Mouse (Mus musculus): Measurements from ENCODE around the gene Lad1. TPM values are rescaled to one million over a fixed set of nuclear protein-coding genes. Genes with fewer than 3 reads are reported as not detected.
A peak's percentile ranks its signal among the peaks of the same experiment; 100 is the strongest.

Lad1 gene
- polyA plus RNA-seq, 1 experiment = 0.48 TPM

DNA sequence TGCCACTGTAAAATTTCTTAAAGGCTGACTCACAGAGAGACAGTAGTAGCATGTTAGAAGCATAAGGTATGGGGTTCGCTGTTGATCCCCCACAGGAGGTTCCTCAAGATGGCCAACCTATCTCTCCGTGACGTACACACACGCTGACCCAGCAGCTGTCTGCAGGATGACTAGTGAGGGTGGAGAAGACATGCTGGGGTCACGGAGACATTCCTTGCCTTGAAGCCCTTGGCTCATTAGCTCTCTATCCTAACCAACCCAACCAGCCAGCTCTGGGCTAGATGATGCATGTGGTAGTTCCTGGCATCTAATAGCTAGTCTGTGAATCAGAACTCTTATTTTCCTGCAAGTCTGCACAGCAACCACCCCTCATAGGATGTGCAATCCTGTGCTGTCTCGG lies 50.2 kb downstream of the Lad1 start:
- Histone ChIP-seq H3K79me3 (ENCODE audit: low read depth) (no peaks in the 10 kb centered on the region), H3K27me3 (ENCODE audit: control insufficient read depth, insufficient read depth, insufficient read length) (no peaks in the 10 kb centered on the region), H3K36me3 (ENCODE audit: control insufficient read depth, insufficient read depth) (no peaks in the 10 kb centered on the region), H3ac (ENCODE audit: control insufficient read depth, insufficient read length, low read depth) (no peak overlapping the region), H3K79me2 (ENCODE audit: control insufficient read depth, insufficient read depth) (no peaks in the 10 kb centered on the region), H3K4me3 (ENCODE audit: insufficient read depth, poor library complexity, severe bottlenecking) (no peak overlapping the region)
- TF ChIP-seq FOSL1 (IDR thresholded peaks at IDR 0.05; ENCODE audit: insufficient read depth, low read length, poor library complexity, severe bottlenecking) (no peak), USF1 (IDR thresholded peaks at IDR 0.05; ENCODE audit: low read depth) (no peak), CTCF (IDR thresholded peaks at IDR 0.05; ENCODE audit: control insufficient read depth, insufficient read depth, insufficient read length) (no peak), CEBPB (IDR thresholded peaks at IDR 0.05; ENCODE audit: low read depth) (no peak), MYOD1 (IDR thresholded peaks at IDR 0.05; ENCODE audit: control insufficient read depth, insufficient read length, low read depth) (no peak), MAX (IDR thresholded peaks at IDR 0.05) (no peak), MYOG (IDR thresholded peaks at IDR 0.05; ENCODE audit: control insufficient read depth, extremely low read depth, insufficient read length) (no peak)

DNA sequence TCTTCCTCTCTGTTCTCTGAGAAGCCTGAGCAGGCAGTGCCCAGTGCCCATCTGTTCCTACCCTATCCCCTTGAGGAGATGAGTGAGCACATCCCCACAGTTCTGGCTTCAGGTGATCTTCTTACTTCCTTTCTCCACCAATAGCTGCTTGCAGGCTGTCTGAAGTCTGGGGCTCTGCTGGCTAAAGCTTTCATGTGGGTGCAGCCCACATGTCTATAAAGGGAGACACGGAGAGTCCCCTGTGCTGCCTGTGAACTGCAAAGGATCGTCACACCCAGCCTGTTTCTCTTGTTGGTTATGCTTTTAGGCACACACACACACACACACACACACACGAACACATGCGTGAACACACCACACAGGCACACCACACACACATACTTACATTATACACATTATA lies 54.6 kb downstream of the Lad1 start:
- Histone ChIP-seq H3K79me2 (ENCODE audit: control insufficient read depth, insufficient read depth) (no peaks in the 10 kb centered on the region), H3K4me3 (ENCODE audit: insufficient read depth, poor library complexity, severe bottlenecking) (no peak overlapping the region), H3K79me3 (ENCODE audit: low read depth) (no peaks in the 10 kb centered on the region), H3ac (ENCODE audit: control insufficient read depth, insufficient read length, low read depth) (no peak overlapping the region), H3K27me3 (ENCODE audit: control insufficient read depth, insufficient read depth, insufficient read length) (no peaks in the 10 kb centered on the region), H3K36me3 (ENCODE audit: control insufficient read depth, insufficient read depth) (peaks cover 16% of the 10 kb centered on the region)
- no peak for TF ChIP-seq MYOG (IDR thresholded peaks at IDR 0.05; ENCODE audit: control insufficient read depth, extremely low read depth, insufficient read length)
- no peak for TF ChIP-seq MAX (IDR thresholded peaks at IDR 0.05)
- no peak for TF ChIP-seq USF1 (IDR thresholded peaks at IDR 0.05; ENCODE audit: low read depth)
- no peak for TF ChIP-seq MYOD1 (IDR thresholded peaks at IDR 0.05; ENCODE audit: control insufficient read depth, insufficient read length, low read depth)
- no peak for TF ChIP-seq CTCF (IDR thresholded peaks at IDR 0.05; ENCODE audit: control insufficient read depth, insufficient read depth, insufficient read length)
- no peak for TF ChIP-seq FOSL1 (IDR thresholded peaks at IDR 0.05; ENCODE audit: insufficient read depth, low read length, poor library complexity, severe bottlenecking)
- no peak for TF ChIP-seq CEBPB (IDR thresholded peaks at IDR 0.05; ENCODE audit: low read depth)

DNA sequence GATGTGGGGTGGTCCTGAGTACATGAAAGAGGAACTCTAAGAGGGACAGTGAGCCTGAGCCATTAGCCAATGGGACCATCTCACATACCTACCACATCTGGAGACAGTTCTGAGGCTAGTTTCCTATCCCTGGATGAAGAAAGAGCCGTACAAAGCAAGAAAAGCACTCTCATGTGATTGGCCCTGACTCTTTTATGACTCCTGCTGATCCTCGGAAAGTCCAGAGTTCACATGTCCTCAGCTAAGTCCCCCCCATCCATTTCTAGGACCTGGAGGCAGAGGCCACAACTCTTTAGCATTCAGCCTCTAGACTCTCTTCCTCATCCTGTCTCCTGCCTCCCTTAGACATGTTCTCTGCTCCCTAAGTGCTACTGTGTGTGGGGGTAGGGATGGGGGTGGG lies 58.9 kb downstream of the Lad1 start:
- TF ChIP-seq MAX (IDR thresholded peaks at IDR 0.05) (no peak), FOSL1 (IDR thresholded peaks at IDR 0.05; ENCODE audit: insufficient read depth, low read length, poor library complexity, severe bottlenecking) (no peak), USF1 (IDR thresholded peaks at IDR 0.05; ENCODE audit: low read depth) (no peak), CTCF (IDR thresholded peaks at IDR 0.05; ENCODE audit: control insufficient read depth, insufficient read depth, insufficient read length) (no peak), CEBPB (IDR thresholded peaks at IDR 0.05; ENCODE audit: low read depth) (no peak), MYOD1 (IDR thresholded peaks at IDR 0.05; ENCODE audit: control insufficient read depth, insufficient read length, low read depth) (no peak)
- no peaks in the 10 kb centered on the region for H3K27me3 ChIP-seq (ENCODE audit: control insufficient read depth, insufficient read depth, insufficient read length)
- no peaks in the 10 kb centered on the region for H3K79me3 ChIP-seq (ENCODE audit: low read depth)
- no peak overlapping the region for H3K4me3 ChIP-seq (ENCODE audit: insufficient read depth, poor library complexity, severe bottlenecking)
- H3K79me2 ChIP-seq (ENCODE audit: control insufficient read depth, insufficient read depth) = no peaks in the 10 kb centered on the region
- H3ac ChIP-seq (ENCODE audit: control insufficient read depth, insufficient read length, low read depth) = no peak overlapping the region
- H3K36me3 ChIP-seq (ENCODE audit: control insufficient read depth, insufficient read depth) = peaks cover 16% of the 10 kb centered on the region

DNA sequence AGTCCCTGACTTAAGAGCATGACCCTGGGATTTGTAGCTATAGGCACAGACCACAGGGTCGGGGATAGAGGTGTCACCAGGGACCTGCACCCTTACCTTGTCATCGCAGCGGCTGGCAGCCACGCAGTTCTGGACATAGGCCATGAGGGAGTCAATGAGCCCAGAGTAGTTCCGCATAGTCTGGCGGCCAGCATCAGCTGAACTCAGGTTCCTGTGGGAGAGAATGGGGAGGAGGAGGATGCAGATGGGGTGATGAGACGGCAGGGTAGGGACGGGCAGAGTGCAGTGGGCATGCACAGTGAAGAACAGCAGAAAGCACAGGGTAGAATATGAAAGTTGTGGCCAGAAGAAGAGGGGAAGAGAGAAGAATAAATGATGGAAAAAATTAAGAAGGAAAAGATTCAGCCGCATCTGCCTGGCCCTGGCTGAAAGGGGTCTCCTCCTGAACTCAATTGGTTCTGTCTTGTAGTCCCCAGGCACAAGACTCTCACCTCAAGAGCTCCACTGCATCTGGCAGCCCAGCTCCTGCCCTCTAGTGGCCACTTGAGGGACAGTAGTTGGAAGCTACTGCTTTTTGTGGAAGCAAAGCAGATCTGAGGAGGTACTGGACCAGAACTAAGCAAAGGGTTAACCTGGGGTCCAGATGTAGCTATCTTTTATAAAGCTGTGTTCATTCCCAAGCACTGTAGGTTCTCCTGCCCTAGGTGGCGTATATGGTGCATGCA lies 64.1 kb downstream of the Lad1 start:
- TF ChIP-seq CTCF (IDR thresholded peaks at IDR 0.05; ENCODE audit: control insufficient read depth, insufficient read depth, insufficient read length) = peak; percentile 39
- TF ChIP-seq MAX (IDR thresholded peaks at IDR 0.05) = no peak
- Histone ChIP-seq H3K36me3 (ENCODE audit: control insufficient read depth, insufficient read depth) (peaks cover 4% of the 10 kb centered on the region), H3K4me3 (ENCODE audit: insufficient read depth, poor library complexity, severe bottlenecking) (no peak overlapping the region), H3K79me3 (ENCODE audit: low read depth) (no peaks in the 10 kb centered on the region), H3K27me3 (ENCODE audit: control insufficient read depth, insufficient read depth, insufficient read length) (no peaks in the 10 kb centered on the region), H3K79me2 (ENCODE audit: control insufficient read depth, insufficient read depth) (no peaks in the 10 kb centered on the region), H3ac (ENCODE audit: control insufficient read depth, insufficient read length, low read depth) (no peak overlapping the region)

Other genes with a start within 250 kb of the Lad1 start
- 22.2 TPM for gene Nav1, start 211.3 kb upstream of the Lad1 start, polyA plus RNA-seq (2012; fragmentation: generic; extraction: Trizol)
- gene Csrp1, start 98.5 kb upstream of the Lad1 start, polyA plus RNA-seq (2012; fragmentation: generic; extraction: Trizol) = 427 TPM
- 318 TPM for gene Phlda3, start 52.5 kb upstream of the Lad1 start, polyA plus RNA-seq (2012; fragmentation: generic; extraction: Trizol)
- 44.6 TPM for gene Tnni1, start 39.2 kb upstream of the Lad1 start, polyA plus RNA-seq (2012; fragmentation: generic; extraction: Trizol)
- 167 TPM for gene Tnnt2, start 17.8 kb downstream of the Lad1 start, polyA plus RNA-seq (2012; fragmentation: generic; extraction: Trizol)
- gene Pkp1, start 100.6 kb downstream of the Lad1 start, polyA plus RNA-seq (2012; fragmentation: generic; extraction: Trizol) = 6.4 TPM
- 0.06 TPM for gene Igfn1, start 187.7 kb downstream of the Lad1 start, polyA plus RNA-seq (2012; fragmentation: generic; extraction: Trizol)
- gene Tmem9, start 189.6 kb downstream of the Lad1 start, polyA plus RNA-seq (2012; fragmentation: generic; extraction: Trizol) = 60.3 TPM
- gene Ascl5, start 232.2 kb downstream of the Lad1 start, polyA plus RNA-seq (2012; fragmentation: generic; extraction: Trizol) = not detected
- 0.23 TPM for gene Cacna1s, start 234.2 kb downstream of the Lad1 start, polyA plus RNA-seq (2012; fragmentation: generic; extraction: Trizol)